Mouse (Mus musculus): ENCODE results near the gene Mxi1.

DNA sequence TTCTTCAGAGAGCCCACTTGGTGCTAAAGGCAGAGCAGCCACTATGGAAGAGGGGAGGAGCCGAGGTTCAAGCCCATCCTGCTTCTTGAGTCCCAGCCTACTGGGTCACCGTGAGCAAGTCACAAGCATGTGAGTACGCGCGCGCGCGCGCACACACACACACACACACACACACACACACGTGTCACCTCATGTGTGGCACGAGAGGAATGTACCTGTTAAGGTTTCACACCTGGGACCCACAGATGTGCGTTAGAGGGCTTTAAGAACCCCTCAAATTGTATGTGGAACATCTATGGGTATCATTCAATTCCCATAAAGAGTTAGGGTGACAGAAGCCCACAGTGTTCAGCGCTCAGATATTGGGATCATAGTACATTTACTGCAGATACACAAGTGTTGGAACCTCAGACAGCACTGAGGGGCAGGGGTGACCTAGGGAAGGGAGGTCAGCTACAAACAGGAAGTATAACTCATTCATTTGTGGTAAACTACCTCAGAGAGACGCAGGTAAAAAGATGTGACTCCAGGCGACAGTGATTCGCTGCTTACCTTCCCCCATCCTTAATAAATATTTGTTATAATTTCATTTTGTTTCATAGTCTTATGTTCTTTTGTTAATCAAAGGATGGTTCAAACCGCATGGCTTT lies 113.6 kb downstream of the Mxi1 start:
- TF ChIP-seq CTCF (IDR thresholded peaks at IDR 0.05; ENCODE audit: low read depth, low read length) (no peak), POLR2A (IDR thresholded peaks at IDR 0.05; ENCODE audit: extremely low read depth, insufficient read depth, low read length) (no peak)
